Mouse (Mus musculus) erythroblast, embryonic 14.5 days (primary cell): ENCODE measurements around the gene Prcp.

Experiments
- GATA1 ChIP-seq: IDR thresholded peaks from 2 replicates; pipeline ENCODE4 v1.6.1; 2012; ENCODE audit warnings: low read length, inconsistent platforms, mixed read lengths
- TAL1 ChIP-seq: IDR thresholded peaks from 3 replicates; pipeline ENCODE4 v1.6.1; 2012; ENCODE audit warnings: low read length, inconsistent platforms, mixed read lengths

DNA sequence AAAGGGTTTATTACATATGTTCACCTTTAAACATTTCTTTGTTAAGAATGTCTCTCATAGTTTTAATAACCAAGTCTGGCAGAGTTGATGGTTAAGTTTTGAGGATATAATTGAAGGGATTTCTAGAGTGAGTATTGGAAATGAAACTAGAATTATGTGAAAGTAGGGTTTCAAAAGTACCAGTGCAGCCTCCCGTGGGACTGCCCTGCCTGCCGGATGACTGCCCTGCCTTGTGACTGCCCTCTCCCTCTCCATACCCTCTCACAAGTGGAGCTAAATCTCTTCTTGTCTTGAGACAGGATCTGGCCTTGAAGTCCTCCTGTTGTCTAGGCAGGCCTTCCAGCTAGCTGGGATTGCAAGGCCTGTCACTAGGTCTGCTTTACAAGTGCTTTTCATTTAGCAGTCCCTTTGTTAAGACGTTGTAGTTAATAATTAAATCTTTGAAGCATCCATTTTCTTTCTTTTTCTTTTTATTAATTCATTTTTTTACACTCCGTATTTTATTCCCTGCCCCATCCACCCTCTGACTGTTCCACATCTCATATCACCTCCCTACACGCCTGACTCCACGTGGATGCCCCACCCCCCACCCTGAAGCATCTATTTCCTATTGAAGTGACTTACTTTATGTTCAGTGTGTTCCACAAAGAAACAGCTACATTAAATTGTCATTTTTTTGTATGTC, 46.0 kb downstream of the Prcp start:
- TF ChIP-seq GATA1 (no peak), TAL1 (no peak)
